Mouse (Mus musculus): ENCODE results near the gene AI467606.
A peak's percentile ranks its signal among the peaks of the same experiment; 100 is the strongest.

AI467606 gene

DNA sequence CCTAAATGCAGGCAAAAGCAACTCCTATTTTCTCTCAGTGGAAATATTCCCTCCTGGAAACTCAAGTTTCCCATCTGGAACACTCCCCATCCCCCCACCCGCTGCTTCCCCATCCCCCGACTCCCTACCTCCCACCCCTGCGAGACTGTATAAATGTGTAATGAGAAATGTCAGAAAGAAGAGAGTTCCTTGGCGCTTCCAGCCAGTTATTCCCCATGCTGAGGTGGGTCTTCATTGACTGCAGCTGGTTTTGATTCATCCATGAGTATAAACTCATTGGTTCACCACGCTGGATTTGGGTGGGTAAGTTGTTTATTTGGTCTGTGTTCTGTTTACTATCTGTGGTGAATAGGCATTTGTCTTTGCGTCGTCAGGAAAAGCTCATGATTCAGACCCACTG is 5.3 kb downstream of the AI467606 start:
- DNase-seq, result no peak

DNA sequence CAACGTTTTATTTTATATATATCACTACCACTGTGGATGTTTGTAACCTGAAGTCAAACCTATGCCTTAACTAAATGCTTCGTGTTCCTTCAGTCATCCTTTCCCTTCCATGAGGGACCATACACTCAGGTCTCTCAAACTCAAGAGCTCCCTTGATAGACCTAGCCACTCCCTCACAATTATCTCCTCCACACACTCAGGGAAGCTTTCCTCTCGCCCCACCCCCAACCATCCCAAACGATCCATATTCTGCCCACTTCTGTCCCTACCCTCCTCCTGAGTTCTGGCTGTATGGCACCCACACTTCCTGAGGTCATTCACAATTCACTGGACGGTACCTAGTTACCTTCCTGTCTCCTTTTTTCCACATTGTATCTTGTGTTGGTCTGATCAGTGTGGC is 7.4 kb downstream of the AI467606 start:
- no peak for DNase-seq

DNA sequence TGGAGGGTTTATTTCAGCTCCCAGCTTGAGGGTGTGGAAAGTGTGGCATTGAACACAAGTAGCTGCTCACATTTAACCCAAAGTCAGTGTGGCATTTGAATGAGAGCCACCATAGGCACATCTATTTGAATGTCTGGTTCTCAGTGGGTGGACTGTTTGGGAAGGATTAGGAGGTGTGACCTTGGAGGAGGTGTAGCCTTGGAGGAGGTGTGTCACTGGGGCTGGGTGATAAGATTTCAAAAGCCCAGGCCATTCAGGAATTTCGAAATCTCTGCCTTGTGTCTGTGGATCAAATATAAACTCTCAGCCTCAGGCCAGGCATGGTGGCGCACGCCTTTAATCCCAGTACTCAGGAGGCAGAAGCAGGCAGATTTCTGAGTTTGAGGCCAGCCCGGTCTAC is 7.8 kb downstream of the AI467606 start:
- DNase-seq, result no peak

DNA sequence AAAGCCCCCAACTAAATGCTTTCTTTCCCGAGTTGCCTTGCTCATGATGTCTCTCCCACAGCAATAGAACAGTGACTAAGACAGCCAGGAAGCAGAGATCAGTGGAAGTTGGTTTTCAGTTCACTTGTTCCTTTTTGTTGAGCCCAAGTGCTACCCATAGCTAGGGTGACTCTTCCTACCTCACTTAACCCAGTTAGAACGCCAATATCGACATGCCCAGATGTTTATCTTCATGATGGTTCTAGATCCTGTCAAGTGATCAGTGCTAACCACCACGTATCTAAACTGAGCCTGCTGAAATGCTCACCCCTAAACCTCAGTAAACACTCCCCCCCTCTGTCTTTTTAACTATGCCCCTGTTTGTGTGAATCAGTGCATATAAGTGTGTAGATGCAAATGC is 8.4 kb downstream of the AI467606 start:
- DNase-seq, result no peak

DNA sequence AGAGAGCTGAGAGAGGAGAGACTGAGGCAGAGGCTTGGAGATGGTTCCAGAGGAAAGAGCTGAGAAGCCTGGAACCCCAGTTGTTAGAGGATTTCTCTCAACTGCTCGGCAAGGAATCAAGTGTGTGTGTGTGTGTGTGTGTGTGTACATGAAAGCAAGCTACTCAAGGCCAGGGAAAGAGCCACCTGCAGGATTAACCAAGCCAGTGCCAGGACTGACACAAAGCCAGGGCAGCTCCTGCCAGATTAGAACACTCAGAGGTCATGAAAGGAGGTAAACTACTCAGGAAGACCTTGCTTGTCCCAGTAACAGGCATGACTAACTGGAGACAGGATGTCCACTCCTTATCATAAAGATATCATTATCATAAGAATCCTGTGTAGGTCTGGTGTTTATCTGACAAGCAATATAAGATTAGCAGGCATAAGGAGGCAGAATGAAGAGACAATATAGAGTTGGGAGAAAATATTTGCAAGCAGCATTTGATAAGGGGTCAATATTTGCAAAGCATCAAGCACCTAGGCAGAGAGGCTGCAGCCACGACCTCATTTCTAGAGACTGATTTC is 10.4 kb downstream of the AI467606 start:
- no peak for DNase-seq

DNA sequence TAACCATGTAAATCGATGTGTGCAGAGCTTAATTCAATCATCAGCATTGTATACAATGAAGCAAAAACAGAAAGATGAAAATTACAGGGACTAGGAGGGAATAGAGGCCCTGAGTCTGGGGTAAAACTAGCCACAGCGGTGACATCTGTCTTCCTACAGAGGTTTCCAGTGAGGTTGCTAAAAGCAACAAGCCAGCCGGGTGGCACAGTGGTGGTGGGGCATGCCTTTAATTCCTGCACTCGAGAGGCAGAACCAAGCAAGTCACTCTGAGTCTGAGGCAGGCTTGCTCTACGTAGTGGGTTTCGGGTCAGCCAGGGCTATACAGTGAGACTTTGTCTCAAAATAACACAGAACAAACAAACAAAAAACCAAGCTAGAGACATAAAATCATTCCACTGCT is 11.0 kb downstream of the AI467606 start:
- DNase-seq, result no peak

DNA sequence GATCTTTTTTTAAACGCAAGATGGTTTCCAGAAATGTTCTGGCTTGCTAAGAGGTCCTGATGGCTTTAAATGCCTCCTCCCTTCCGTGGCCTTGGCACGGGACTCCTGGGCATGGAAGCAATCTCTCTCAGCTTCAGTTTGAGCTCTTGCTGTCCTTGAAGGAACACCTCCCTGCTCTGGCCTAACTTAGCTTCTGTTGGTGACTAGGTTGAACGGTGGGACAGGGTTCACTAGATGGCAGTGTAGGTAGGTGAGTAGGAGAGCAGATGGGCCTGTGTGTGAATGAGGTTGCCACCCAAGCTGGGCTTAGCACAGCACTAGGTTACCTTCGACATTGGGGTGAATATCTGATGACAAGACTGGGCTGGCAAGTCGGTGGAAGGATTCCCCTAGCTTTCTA is 12.8 kb downstream of the AI467606 start:
- no peak for DNase-seq

DNA sequence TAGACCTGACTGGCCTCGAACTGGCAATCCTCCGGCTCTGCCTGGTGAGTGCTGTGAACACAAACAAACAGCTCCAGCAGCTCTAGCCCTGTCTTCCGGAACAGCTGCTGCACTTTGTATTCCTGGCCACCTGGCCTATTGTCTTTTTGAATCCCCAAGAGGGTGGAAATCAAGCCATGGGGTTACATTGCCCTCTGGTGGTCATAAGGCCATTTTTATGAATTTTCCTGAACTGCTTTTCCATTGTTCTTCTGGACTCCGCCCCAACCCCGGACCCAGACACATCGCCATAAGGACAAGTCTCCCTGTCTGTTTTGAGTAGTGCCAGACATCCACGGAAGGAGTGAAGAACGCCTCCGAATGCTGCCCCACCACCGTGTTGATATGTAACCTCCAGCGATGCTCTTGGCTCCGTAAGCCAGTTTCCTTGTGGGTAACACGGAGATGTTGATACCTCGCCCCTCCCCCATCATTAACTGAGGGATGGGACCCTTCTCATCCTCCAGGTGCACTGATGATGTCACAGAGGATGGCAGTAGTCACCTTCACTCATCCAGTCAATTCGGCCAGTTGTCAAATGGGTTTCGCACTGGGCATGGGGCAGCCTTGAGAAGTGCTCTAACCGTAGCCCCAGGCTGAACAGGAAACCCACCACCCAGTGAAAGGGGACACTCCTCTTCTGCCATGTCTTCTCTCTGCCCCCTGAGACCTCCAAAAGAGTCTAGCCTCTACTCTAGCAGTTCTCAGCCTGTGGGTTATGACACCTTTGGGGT is 13.6 kb downstream of the AI467606 start:
- DNase-seq, result peak; percentile 82 to 92

DNA sequence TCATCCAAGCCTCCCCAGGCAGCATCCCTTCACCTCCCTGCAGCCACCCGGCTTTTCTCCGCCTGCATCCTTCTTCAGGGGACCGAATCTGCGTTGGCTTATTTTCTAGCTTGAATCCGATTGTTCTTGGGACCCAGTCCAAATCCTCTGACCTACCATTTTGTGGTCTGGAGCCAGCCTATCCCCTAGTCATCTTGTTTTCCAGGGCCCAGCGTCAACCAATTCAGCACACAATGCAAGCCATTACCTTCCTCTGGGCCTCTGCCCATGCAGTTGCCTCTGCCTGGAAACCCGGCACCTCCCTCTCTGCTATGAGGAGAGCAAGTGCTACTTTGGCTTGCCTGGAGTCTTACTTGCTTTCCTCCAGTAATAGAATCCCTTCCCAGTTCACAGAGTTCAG is 14.4 kb downstream of the AI467606 start:
- no peak for DNase-seq

DNA sequence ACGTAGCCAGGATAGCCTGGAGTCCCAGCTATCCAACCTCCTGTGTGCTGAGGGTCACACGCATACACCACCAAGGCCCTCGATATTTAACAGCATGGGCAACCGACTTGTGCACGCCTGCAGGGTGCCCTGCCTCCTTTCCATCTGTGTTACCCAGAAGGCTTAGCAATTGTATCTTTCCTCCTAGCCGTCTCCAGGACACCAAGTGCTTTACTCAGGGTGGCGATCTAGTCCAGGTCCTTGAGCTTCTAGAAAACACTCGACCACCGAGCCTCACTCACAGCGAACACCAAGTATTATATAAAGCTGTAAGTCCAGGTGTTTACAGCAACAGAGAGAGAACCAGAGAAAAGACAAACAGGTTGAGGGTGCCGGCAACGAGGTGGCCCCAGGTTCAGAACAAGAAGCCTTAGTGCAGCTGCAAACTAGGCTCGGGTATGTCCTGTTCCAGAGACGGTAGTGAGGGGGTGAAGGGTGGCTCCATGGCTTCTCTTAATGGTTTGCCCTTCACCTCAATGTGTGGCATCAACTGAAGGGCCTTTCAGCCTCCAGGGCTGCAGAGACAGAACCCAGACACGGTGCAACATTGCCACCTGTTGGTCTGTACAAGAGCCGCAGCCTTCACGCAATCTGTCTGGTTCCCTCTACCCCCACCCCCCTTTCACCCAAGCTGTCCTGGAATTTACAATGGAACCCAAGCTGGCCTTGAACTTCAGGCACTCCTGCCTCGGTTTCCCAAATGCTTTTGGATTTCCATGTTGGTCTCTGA is 19.3 kb downstream of the AI467606 start:
- DNase-seq, result peak; percentile 85 to 89

DNA sequence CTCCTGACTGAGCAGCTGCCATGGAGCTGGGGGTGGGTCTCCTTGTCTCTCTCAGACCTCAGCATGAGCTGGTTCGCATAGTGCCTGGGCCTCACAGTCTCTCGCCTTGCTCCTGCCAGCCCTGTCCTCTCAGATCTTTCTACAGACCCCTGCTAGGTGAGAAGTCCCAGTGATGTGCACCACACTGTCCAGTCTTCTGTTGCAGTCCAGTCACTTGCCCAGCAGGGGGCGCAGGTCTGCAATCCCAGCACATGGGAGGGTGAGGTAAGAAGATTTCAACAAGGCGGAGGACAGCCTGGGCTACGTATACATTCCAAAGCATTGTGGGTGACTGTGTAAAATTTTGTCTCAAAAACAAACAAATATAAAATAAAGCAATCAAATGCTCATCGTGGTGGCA is 20.3 kb downstream of the AI467606 start:
- peak; percentile 52 to 57 for DNase-seq

DNA sequence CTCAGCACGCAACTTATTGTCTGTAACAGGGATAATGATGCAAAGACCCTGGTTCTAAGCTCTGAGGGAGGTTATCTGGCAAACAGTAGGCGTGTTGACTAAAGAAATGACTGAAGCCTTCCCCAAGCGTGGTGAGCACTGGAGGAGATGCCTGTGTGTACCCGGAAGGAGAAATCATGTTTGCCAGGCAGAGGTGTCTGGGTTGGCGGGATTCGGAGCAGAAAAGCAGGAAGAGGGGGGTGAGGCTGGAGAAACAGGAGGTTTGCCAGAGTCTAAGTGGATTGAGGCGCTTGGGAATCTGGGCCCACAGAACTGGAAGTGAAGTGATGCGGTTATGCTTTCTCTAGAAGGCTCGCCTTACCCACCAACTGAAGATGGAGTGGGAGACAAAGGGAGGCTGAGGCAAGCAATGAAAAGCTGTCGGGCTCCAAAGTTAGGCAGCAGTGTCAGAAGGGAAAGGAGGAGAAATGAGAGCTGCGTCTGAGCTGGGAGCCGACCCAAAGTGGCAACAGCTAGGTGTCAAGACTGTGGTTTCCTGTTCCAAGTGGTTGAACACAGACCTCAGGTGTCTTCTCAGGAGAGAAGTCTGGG is 21.2 kb downstream of the AI467606 start:
- no peak for DNase-seq

DNA sequence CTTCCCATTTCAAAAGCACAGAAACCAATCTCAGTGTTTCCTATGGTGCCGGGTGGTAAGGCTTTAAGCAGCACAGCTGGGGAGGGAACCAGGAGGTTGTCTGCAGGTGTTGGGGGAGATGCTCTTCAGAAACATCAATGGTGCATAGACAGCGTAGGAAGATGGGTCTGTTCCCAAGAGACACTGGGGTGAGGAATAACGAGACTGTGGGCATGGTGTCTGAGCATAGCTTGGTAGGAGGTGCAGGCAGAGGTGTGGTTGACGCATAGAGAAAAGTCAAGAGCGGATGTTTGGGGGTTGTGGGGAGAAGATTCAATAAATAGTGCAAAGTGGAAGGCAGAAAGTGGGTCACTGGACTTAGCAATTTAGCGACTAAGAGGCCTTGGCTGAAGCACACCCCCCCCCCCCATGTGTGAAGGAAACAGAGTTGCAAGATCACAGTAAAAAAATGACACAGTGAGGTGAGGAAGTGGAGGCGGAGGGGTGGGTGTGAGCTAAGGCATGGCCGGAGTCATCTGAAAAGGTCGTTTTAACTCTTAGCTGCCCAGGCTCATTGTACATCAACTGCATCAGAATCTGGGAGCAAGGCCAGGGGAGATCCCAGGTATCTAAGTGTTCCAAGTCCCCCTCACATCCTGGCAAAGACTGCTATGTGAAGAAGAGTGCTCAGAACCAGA is 21.9 kb downstream of the AI467606 start:
- no peak for DNase-seq

DNA sequence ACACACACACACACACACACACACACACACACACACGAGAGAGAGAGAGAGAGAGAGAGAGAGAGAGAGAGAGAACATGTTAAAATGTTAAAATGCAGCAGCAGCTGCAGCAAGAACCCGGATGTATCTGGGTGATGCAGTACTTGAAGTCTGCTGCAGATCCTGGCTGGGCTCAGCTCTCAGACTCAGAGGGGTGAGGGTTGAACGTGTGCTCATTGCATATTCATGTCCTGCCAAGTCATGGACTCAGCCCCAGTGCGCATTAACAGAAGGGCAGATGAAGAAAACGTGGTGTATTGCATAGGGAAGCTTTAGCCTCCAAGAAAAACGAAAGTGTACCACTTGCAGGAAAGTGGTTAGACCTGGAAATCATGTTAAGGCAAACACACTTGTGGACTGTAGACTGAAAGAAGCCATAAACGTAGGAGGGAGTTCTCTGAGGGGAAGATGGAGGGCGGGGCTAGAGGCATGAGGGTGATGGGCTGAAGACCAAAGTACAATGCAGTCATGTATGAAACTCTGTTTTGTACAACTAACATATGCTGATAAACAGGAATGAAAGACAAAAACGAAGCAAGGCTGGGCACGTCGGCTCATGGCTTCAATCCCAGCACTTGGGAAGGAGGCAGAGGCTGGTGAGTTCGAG is 22.6 kb downstream of the AI467606 start:
- DNase-seq, result no peak

DNA sequence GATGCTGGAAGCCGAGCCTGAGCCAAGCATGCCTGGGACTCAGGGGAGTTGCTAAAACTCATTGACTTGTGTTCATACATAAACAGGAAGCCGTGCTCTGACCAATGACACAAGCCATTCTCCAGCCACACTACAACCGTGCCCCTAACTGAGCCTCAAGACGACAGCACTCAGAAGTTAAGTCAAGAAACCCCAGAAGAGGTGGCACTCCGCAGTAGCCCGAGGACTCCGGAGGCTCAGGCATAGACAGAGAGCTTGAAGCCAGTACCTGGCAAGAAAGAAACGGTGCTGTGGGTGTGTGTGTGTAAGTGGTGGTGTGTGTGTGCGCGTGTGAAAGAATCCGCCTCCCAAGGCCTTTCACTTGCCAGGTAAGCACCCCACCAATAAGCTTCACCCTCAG is 23.8 kb downstream of the AI467606 start:
- DNase-seq, result no peak

DNA sequence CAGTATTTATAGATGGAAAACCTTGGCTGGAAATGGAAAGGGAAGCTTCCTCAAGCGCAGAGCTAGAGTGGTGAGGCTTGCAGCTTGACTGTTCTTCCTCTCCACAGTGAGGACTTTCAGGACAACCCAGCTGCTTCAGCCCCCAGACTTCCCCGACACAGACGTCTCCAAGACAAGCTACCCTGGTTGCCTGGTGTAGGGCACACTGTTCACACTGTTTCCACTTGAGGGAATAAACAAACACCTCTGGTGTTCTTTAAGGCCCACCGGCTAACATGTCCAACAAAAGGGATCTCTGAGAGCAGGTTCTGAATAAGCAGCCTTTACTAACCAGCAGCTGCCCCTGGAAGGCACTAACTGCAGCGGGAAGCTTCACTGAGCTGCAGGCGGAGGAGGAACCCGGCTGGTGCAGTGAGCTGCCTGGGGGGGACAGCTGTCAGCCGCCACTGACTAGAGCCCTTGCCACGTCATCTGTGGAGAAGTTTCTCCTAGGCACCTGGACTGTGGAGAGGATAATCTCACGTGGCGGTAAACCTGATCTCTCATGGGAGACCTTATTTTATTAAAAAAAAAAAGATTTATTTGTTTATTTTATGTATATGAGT is 25.3 kb downstream of the AI467606 start:
- no peak for DNase-seq

DNA sequence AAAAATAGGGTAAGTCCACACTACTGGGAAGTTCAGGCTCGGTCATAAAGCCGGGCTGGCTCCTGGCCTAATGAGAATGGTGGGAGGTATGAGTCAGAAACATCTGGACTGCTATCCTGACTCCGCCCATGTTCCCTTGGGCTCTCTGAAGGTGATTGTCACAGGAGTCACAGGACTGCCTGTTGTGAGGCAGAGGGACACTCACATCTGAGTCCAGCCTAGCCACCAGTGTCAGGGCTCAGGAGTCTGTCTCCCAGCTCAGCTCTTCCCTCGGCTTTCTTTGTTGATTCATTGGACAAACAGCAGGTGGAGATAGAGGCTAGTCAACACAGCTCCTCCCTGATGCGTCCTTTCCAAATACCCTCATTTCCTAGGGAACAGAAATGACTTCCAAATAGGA is 26.8 kb downstream of the AI467606 start:
- no peak for DNase-seq

DNA sequence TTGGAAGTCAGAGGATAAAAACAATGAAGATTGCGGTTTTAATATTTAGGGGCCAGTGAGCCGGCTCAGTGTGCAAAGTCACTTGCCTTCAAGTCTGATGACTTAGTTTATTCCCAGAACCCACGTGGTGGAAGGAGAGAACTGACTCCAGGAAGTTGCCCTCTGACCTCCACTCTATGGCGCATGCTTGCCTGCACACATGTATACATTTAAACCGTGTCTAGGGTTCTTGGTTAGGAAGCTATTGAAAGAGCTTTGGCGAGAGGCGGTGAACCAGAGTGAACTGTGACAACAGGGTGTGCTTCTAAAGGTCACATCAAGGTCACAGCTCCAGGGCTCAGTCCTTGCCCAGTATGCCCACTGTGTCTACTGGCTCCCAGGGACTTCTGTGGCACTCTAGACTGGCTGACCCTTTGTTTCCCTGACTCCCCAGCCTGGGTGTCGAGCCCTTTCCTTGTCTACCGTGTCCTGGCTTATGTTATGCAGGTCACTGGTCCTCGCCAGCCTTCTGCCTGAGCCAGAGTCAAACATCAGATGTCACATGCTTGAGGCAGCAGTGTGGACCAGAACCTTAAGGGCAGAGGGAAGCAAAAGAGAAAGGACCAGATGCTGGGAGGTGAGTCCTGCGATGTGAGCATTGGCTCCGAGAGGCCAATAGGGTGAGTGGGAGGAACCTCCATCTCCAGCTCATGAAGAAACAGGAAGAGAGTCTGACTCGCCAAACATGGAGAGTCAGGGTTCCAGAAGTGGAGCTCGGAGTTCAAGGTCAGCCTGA is 27.7 kb downstream of the AI467606 start:
- no peak for DNase-seq

DNA sequence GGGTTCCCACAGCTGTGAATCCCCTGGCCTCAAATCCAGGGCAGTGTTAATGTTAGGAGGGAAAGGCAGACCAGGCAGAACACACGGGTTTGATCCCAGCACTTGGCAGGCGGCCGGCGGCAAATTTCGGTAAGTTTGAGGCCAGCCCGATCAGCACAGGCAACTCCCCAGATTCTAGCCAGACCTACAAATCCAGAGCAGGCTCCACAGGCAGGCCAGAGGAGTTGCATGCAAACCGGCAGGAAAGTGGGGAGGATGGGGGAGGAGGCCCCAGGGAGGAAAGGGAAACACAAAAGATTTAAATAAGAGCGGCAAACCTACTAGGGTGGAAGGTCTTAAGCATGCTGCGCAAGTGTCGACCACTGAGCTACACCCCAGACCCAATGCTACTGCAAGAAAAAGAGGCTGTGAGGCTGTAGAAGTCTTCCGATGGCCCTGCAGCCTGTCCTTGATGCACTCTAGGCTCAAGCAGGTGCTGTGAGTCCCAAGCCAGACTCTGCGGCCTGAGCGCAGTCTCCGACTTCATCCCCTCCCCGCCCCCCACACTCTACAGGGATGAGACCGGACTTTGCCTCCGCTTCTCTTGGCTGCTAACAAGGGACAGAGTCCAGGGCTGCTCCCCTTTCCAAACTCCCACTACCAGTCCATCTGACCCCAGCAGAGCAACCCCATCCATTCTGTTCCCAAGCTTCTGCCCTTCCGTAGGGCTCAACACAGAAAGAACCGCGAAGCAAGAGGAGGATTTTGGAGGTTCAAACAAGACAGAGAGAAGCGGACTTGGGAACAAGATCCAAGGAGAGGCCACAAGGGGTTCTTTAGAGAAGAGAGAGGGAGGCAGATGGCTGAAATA is 30.1 kb downstream of the AI467606 start:
- DNase-seq, result no peak

DNA sequence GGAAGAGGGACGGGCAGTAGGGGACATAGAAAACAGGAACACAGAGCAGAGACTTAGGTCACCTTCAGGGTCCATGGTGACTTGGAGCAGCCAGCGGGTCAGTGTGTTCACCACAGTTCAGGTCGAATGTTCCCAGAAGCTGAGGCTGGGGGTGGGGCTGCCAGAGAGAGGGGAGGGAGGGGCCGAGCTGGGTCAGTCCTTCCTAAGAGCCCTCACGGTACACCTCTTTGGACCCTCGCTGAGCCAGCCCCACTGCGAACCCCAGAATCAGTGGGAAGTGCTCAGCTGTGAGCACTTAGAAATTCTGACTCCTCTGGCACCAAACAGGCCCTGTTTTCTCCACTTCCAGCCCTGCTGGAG is 30.7 kb downstream of the AI467606 start, which contains the start of gene Qprt:
TSS of gene Qprt (minus strand) at position 316 of the 360 bp plus-strand sequence.
- no peak for DNase-seq
